Mouse (Mus musculus) spleen, adult 12 weeks (tissue): Measurements from ENCODE around the gene Gm10118.

Experiments used
- DNase-seq: peaks from one replicate; pipeline ENCODE4 v3.0.0; 2022; ENCODE audit warnings: low spot score

Gene Gm10118

DNA sequence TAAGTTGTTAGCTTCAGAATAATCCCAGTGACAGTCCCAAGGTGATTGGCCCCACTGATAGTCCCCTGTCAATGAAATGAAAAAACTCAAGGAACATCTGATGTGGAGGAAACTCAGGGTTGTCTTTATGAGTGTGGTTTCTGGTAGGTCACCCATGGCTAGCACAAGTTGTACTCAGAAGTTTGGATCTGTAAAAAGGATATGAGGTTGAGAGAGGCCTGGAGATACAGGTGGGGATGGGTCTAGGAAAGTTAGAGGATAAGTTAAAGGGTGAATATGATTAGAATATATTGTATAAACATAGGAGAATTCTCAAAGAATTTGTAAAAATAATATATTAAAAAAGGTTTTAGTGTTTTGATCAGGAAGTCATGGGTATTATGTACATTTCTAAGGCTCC lies at the start of gene Gm10118:
Gene Gm10118 (minus strand): TSS at position 101 of the 400 bp plus-strand sequence.
- no peak for DNase-seq

DNA sequence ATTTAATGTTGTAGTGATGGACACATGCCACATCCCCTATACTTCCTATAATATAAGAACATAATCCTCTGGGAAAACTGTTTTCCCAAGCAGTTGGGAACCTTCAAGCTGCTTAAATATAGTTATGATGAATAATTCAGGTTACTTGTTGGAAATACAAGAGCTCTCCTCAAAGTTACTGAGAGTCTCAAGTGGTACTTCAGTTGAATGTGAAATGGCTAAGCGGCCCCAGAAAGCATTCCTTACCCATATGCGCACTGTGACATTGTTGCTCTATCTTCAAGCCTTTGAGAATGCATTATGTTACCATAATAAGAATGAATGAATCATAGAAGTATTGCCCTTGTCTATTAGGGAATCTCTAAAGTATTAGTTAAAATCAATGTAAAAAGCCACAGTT lies 45.1 kb upstream of the Gm10118 start:
- DNase-seq, result no peak

DNA sequence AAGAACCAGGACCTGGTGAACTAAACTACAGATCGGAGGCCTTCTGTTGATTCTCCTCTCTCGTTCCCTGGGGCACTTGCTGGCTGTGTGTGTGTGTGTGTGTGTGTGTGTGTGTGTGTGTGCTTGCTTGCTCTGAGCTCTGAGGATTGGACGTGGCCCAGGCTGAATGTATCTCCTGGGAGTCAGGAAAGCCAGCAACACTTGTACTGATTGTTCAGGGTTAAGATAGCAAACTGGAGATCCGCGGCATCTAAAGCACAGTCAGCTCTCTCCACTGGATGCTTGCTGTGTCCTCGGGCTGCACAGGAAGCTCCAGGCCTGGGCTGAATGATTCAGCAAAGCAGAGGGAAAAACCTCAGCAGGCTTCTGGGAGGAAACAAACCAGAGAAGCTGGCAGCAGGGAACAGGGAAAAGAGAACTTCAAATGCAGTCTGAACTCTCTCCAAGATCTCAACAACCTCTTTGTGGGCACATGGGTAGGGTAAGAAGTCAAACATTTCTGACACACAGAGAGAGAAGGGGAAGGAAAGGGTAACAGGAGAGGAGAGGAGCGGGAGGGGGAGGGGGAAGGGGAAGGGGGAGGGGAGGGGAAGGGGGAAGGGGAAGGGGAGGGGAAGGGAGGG lies 27.2 kb upstream of the Gm10118 start:
- no peak for DNase-seq

DNA sequence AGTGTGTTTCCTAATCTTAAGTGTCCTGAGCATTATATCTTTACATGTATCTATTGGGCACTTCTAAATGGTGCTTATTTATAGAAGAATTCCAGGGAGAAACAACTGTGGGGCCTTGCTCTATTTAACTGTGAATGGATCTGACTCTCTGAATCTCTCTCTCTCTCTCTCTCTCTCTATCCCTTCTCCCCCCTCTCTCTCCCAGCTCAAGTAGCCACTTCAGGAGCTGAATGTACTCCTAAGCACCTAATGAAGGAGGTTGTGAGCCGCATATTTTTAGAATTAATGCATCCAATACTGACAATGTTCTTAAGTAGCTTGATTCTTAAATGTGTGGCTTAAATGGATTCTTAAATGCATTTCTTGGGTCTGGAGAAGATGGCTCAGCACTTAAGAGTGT lies 24.2 kb upstream of the Gm10118 start:
- DNase-seq, result no peak

DNA sequence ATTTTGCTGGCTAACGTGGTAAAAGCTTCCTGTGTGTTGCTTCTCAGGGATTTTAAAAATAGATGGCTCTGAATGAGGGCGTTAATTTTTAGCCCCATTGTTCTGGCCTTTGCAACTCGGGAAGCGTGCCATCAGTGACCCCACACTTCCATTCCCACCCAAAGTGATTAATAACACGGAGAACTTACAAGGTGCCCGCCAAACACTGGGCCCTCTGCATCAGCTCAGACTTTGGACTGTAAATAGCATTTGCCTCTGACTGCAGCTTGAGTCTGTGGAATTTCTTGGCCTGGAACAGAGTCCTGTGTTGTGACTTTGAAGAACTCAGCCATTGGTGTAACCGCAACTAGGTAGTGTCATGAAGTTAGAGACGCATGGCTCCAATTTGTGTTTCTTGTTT lies 23.6 kb upstream of the Gm10118 start:
- DNase-seq, result no peak

DNA sequence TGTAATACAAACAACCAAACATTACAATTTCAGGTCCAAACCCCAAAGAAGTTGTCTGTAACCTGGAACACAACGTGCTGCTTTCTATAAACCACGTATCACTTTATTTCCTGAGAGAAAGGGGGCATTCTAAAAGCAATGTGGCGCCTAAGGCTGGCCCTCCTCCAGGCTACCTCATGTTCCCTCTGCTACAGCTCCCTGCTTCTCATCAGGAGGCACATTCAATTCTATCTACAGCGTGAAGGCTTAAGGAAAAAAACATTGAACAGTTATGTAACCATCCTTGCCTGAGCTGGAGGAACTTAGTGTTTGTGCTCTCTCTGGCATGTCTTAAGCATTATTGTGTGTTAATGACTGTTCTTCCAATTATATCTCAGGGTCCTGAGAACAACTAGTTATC lies 20.0 kb upstream of the Gm10118 start:
- DNase-seq, result no peak

DNA sequence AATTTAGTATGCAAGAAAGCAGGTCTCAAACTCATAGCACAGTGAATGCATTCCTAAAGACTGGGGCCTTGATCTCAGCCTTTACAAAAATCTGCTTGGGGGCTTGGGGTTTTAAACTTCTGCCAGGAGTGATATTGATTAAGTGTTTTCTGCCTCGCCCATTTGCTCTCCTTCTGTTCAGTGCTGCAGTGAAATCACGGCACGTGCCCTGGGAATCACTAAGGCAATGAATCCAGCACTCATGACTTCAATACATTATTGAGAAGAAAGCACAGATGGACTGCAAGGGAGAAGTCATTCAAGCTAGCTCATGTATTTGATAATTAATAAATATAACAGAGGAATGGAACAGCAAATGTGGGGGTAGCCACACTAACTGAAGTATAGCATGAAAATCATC lies 18.3 kb upstream of the Gm10118 start:
- no peak for DNase-seq

DNA sequence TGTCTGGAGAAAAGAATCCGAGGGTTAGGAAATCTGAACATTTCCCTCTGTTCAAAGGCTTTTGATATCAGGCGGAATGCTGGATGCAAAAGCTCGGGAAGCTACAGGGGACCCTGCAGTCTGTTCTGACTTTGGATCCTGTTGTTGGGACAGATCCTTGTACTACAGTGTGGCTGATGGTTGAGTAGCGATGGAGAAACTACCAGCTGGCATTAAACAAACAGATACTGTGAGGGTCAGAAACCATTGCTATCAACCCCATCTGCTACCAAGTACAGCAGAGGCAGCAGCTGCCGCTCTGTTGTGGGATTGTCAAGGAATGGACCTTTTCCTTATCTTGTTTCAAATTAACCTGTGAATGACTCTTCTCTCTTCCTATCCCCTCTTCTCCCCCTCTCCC lies 6.7 kb upstream of the Gm10118 start:
- DNase-seq, result no peak

DNA sequence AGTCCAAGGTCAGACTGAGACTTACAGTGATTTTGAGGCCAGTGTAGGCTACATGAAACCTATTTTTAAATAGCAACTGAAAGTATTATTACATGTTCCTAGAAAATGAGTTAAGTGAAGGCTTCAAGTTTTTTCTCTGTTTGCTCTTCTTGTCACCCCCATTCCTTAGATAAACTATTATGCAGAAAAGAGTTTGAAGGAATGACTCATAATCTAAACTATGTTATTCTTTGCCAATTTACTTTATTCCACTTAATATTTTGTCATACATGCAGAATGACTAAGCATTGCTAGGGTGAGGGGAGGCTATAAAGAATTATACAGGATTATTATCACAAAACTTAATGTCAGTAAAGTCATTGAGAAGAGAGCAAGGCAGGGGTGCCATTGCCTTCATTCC lies 18.4 kb downstream of the Gm10118 start:
- no peak for DNase-seq

DNA sequence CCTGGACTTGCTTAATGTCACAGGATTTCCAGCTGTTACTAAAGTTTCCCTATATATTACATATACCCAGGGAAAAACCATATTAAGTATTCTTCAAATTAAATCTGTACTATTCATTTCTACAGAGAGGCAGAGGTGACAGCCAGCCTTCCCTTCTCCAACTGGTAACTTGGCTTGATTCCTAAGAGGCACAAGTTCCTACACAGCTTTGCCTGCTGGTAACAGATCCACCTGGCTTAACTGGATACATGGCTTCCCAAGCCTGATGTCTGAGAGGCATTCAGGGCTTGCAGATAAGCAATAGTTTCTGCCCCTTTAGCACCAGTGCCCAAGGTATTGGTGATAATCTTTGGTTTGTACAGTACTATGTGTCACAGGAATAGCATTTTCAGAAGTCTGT lies 27.3 kb downstream of the Gm10118 start:
- DNase-seq, result no peak

DNA sequence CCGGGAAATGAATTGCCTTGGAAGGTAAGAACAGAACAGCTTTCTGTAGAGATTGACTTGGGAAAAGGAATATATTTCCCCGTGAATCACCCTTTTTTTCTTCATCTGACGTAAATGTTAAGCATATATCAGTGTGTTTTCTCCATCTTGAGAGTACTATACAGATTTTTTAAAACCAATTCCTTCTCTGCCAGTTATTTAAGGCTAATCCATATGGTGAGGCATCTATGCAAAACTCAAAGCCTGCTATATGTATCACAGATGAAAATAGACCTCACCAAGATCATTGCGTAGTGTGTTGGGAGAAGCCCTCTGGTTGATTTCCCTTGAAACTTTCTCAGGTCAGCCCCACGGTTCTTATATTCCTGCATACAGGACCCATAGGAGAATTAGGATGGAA lies 32.6 kb downstream of the Gm10118 start:
- DNase-seq, result no peak

DNA sequence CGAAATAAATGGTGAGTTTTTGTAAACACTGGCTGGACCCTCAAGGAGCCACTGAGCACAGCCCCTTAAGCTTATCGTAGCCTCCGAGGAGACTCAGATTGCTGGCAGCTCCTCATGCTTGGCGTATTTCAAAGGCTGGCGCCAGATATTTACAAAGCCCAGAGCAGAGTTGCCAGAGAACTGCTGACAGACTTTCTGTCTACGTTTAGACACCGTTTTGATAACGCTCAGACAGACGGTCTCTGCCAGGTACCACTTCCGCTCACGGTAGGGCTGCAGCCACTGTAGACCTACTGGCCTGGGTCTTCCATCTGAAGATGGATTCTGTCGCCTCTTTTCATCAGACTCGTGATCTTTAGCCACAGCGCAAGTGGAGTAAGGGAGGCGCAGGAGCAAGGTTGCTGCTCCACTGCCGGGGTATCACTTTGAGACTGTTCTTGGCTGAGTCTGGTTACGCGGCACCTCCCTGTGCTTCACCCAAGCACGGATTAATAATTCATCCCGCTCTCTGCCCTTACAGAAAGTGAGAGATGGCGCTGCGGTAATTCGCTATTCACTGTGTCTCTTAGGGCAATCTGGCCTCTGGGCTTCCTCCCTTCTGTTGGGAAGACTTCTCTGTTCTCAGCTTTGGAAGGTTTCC lies 40.7 kb downstream of the Gm10118 start:
- DNase-seq, result no peak

DNA sequence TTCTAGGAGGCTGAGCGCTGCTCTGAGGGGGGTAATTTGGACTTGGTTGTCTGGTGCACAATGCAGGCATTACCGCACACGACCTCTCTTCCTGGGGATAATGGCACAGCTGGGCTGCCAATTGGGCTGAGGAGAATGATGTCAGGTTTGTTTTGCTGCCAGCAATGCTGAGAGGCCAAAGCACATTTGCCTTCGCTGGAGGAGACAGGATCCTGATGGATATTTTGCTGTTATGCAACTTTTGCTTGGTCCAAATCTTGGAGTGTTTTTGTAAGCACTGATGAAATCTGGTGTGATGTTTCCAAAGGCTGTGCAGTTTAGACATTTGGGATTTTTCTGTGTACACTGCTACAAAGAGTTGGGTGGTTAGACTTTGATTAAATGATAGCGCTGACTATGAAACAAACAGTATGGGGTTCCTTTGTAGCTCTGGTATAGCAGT lies 46.8 kb downstream of the Gm10118 start:
- no peak for DNase-seq
